Mouse (Mus musculus): ENCODE measurements at regions not wholly inside any gene's neighbourhood (a gene's known extent, or its start where the extent isn't known, plus 50 kb on each side); places are given as distances from the start of the nearest gene placed in this dataset.
A peak's percentile ranks its signal among the peaks of the same experiment; 100 is the strongest.

DNA sequence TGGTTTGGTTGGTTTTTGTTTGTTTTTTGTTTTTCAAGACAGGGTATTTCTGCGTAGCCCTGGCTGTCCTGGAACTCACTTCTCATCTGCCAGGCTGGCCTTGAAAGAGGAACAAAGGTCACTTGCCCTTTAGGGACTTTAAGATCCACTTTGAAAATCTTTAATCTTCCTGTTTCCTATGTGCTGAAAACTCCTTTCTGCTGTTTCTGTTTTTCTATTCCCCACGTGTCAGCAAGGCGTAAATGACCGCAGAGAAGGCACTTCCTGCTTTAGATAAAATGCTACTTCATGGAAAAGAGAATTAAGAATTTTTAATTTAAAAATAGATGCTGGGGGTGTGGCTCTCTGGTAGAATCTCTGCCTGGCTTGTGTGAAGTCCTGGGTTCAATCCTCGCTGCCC, 98.9 kb upstream of the Foxn2 start:
- Histone ChIP-seq H3K4me1 (replicated peaks; ENCODE audit: control insufficient read depth, insufficient read depth, low read length) (no peaks in the 10 kb centered on the region; the same call in 1 of the 2 replicates), H3K4me2 (no peak overlapping the region), H3K27me3 (replicated peaks; ENCODE audit: control insufficient read depth, insufficient read depth, low read length) (no peaks in the 10 kb centered on the region), H3K9me3 (ENCODE audit: control insufficient read depth, low read length) (no peaks in the 10 kb centered on the region), H3K27ac (ENCODE audit: low read depth, low read length) (no peak overlapping the region), H3K4me3 (ENCODE audit: low read depth, low read length) (no peak overlapping the region), H3K9ac (ENCODE audit: low read depth, low read length) (no peak overlapping the region), H3K36me3 (ENCODE audit: control insufficient read depth, insufficient read depth, low read length) (no peaks in the 10 kb centered on the region)
- 49% methylated on average over 5 of the region's 5 CpGs for WGBS
- ATAC-seq (replicated peaks; ENCODE audit: low FRiP score) (no peak), DNase-seq (ENCODE audit: low spot score) (peak; percentile 8)

DNA sequence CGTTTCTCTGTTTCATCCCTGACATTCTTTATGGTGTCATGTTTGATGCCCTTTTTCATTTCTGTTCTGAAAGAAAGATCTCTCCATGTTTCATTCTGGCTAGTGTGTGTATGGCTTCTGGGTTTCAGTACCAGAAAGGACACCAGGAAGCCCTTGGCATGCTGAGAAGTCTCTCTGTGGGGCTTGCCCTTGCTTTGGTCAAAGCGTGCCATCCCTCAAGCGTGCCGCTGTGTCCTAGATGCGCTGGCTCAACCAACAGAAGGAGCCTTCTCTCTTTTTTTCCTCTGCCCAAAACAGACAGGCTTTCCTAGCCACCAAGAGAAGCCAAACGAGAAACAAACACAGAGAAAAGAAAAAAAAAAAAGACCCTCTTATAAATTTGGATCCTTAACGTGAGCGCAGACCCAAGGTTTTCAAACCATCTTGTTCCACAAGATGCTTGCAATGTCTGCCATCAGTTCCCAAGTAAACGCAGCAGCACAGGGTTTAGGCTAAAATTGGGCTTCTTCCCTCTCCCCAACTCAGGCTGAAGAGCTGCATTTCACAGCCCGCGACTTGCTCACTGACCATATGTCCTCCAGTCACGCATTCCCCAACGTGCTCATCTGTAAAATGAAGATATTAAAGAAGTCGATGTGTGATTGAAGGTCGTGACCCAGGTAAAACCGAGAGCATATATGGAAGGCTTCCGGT, 97.3 kb upstream of the Foxn2 start:
- WGBS, result 80% methylated on average over 17 of the region's 17 CpGs

DNA sequence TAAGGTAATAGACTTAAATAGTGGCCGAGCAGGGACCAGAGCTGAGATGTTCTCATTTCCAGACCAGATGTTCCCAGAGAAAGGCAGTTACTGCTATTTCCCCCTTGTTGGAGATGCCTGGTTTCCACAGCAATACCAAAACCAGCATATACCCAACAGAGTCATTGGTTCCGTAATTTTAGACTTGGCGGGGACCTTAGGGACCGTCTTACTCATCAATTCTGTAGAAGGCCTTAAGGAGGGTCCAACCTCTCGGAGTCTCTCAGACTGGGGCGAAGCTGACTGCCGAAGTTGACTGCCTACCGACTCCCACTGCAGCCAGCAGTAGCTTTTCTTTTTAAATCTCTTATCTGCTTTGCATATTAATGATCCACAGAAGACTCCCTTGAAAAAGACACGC, 95.1 kb upstream of the Foxn2 start:
- H3K9ac ChIP-seq (ENCODE audit: low read depth, low read length), result no peak overlapping the region
- no peaks in the 10 kb centered on the region for H3K36me3 ChIP-seq (ENCODE audit: control insufficient read depth, insufficient read depth, low read length)
- no peaks in the 10 kb centered on the region; the same call in 1 of the 2 replicates for H3K4me1 ChIP-seq (replicated peaks; ENCODE audit: control insufficient read depth, insufficient read depth, low read length)
- no peak for ATAC-seq (replicated peaks; ENCODE audit: low FRiP score)
- H3K4me2 ChIP-seq, result no peak overlapping the region
- H3K27ac ChIP-seq (ENCODE audit: low read depth, low read length), result no peak overlapping the region
- DNase-seq (ENCODE audit: low spot score), result peak; percentile 10
- H3K9me3 ChIP-seq (ENCODE audit: control insufficient read depth, low read length), result no peaks in the 10 kb centered on the region
- no peaks in the 10 kb centered on the region for H3K27me3 ChIP-seq (replicated peaks; ENCODE audit: control insufficient read depth, insufficient read depth, low read length)
- WGBS, result 82% methylated on average over 9 of the region's 9 CpGs
- no peak overlapping the region for H3K4me3 ChIP-seq (ENCODE audit: low read depth, low read length)

More for the DNA sequence above, 97.3 kb upstream of the Foxn2 start:
- Histone ChIP-seq H3K36me3 (ENCODE audit: control insufficient read depth, insufficient read depth, low read length) (no peaks in the 10 kb centered on the region), H3K4me2 (no peak overlapping the region), H3K4me3 (ENCODE audit: low read depth, low read length) (no peak overlapping the region), H3K9me3 (ENCODE audit: control insufficient read depth, low read length) (no peaks in the 10 kb centered on the region), H3K9ac (ENCODE audit: low read depth, low read length) (no peak overlapping the region), H3K27ac (ENCODE audit: low read depth, low read length) (no peak overlapping the region), H3K27me3 (replicated peaks; ENCODE audit: control insufficient read depth, insufficient read depth, low read length) (no peaks in the 10 kb centered on the region), H3K4me1 (replicated peaks; ENCODE audit: control insufficient read depth, insufficient read depth, low read length) (no peaks in the 10 kb centered on the region; the same call in 1 of the 2 replicates)
- DNase-seq (ENCODE audit: low spot score) (peak; percentile 22), ATAC-seq (replicated peaks; ENCODE audit: low FRiP score) (no peak)

- WGBS, result 63% methylated on average over 3 of the region's 3 CpGs
- DNase-seq (ENCODE audit: low spot score) (no peak), ATAC-seq (replicated peaks; ENCODE audit: low FRiP score) (no peak)
- Histone ChIP-seq H3K9me3 (ENCODE audit: control insufficient read depth, low read length) (no peaks in the 10 kb centered on the region), H3K27me3 (replicated peaks; ENCODE audit: control insufficient read depth, insufficient read depth, low read length) (no peaks in the 10 kb centered on the region), H3K27ac (ENCODE audit: low read depth, low read length) (no peak overlapping the region), H3K4me1 (replicated peaks; ENCODE audit: control insufficient read depth, insufficient read depth, low read length) (no peaks in the 10 kb centered on the region), H3K4me2 (no peak overlapping the region), H3K9ac (ENCODE audit: low read depth, low read length) (no peak overlapping the region), H3K36me3 (ENCODE audit: control insufficient read depth, insufficient read depth, low read length) (no peaks in the 10 kb centered on the region), H3K4me3 (ENCODE audit: low read depth, low read length) (no peak overlapping the region)
These were observed 93.6 kb upstream of the Foxn2 start for GRCm38 (mm10) chr17:88346896-88347295.

GRCm38 (mm10) chr17:88349825-88350460, 90.6 kb upstream of the Foxn2 start:
- H3K27ac ChIP-seq (ENCODE audit: low read depth, low read length), result no peak overlapping the region
- peaks cover 2% of the 10 kb centered on the region; the same call in 1 of the 2 replicates for H3K9me3 ChIP-seq (ENCODE audit: control insufficient read depth, low read length)
- WGBS, result 85% methylated on average over 5 of the region's 5 CpGs
- H3K4me1 ChIP-seq (replicated peaks; ENCODE audit: control insufficient read depth, insufficient read depth, low read length), result no peaks in the 10 kb centered on the region
- no peak overlapping the region for H3K9ac ChIP-seq (ENCODE audit: low read depth, low read length)
- no peak overlapping the region for H3K4me2 ChIP-seq
- H3K27me3 ChIP-seq (replicated peaks; ENCODE audit: control insufficient read depth, insufficient read depth, low read length), result no peaks in the 10 kb centered on the region
- no peak overlapping the region for H3K4me3 ChIP-seq (ENCODE audit: low read depth, low read length)
- ATAC-seq (replicated peaks; ENCODE audit: low FRiP score), result no peak
- no peaks in the 10 kb centered on the region for H3K36me3 ChIP-seq (ENCODE audit: control insufficient read depth, insufficient read depth, low read length)
- peak; percentile 12 for DNase-seq (ENCODE audit: low spot score)

DNA sequence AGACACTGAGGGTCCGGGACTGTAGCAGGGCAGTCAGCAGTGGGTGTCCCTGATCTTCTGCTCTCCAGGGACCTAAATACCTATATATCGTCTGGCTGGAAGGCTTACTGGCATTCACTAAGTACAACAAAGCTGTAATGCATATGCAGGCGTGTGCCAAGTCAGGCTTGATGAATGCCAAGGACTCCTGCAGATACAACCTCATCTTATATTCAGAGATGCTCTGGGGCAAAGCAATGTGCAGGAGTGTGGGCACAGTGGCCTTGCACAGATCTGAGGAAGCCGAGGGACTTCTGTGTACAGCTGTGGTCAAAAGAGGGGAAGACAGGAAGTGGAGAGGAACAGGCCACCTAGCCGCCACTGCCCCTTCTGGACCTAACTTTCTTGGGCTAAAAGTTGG, 89.5 kb upstream of the Foxn2 start:
- Histone ChIP-seq H3K4me3 (ENCODE audit: low read depth, low read length) (no peak overlapping the region), H3K4me2 (no peak overlapping the region), H3K27ac (ENCODE audit: low read depth, low read length) (no peak overlapping the region), H3K27me3 (replicated peaks; ENCODE audit: control insufficient read depth, insufficient read depth, low read length) (no peaks in the 10 kb centered on the region), H3K9ac (ENCODE audit: low read depth, low read length) (no peak overlapping the region), H3K4me1 (replicated peaks; ENCODE audit: control insufficient read depth, insufficient read depth, low read length) (no peaks in the 10 kb centered on the region), H3K9me3 (ENCODE audit: control insufficient read depth, low read length) (peaks cover 2% of the 10 kb centered on the region; the same call in 1 of the 2 replicates), H3K36me3 (ENCODE audit: control insufficient read depth, insufficient read depth, low read length) (no peaks in the 10 kb centered on the region)
- DNase-seq (ENCODE audit: low spot score) (peak; percentile 10), ATAC-seq (replicated peaks; ENCODE audit: low FRiP score) (no peak)
- WGBS, result 65% methylated on average over 5 of the region's 5 CpGs

GRCm38 (mm10) chr17:88352960-88353359, 87.6 kb upstream of the Foxn2 start:
- ATAC-seq (replicated peaks; ENCODE audit: low FRiP score), result no peak
- Histone ChIP-seq H3K36me3 (ENCODE audit: control insufficient read depth, insufficient read depth, low read length) (no peaks in the 10 kb centered on the region), H3K4me2 (no peak overlapping the region), H3K9me3 (ENCODE audit: control insufficient read depth, low read length) (peaks cover 2% of the 10 kb centered on the region; the same call in 1 of the 2 replicates), H3K27me3 (replicated peaks; ENCODE audit: control insufficient read depth, insufficient read depth, low read length) (no peaks in the 10 kb centered on the region), H3K9ac (ENCODE audit: low read depth, low read length) (no peak overlapping the region), H3K4me3 (ENCODE audit: low read depth, low read length) (no peak overlapping the region), H3K27ac (ENCODE audit: low read depth, low read length) (no peak overlapping the region), H3K4me1 (replicated peaks; ENCODE audit: control insufficient read depth, insufficient read depth, low read length) (no peaks in the 10 kb centered on the region)
- DNase-seq (ENCODE audit: low spot score), result peak; percentile 21

GRCm38 (mm10) chr17:88361161-88361560, 79.3 kb upstream of the Foxn2 start:
- H3K4me1 ChIP-seq (replicated peaks; ENCODE audit: control insufficient read depth, insufficient read depth, low read length), result no peaks in the 10 kb centered on the region
- WGBS, result 66% methylated on average over 2 of the region's 2 CpGs
- no peak overlapping the region for H3K4me2 ChIP-seq

DNA sequence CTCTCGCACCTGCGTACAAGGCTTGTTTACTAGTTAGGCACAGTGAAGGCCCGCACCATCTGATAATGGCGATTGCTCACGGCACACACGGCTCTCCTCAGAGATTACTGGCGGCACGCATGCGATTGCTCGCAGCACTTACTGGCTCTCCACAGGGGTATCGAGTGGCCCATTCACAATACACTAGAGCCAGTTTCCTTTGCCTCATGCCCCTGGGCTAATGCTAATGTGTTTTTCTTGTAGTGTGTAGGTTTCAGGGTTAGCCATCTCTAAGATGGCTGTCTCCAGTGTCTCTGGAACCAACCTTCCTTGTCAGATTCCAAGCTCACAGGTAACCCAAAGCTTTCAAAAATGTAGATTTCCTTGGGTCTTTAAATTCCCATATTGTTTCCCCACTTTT, 78.1 kb upstream of the Foxn2 start:
- Histone ChIP-seq H3K4me1 (replicated peaks; ENCODE audit: control insufficient read depth, insufficient read depth, low read length) (no peaks in the 10 kb centered on the region), H3K9ac (ENCODE audit: low read depth, low read length) (no peak overlapping the region), H3K36me3 (ENCODE audit: control insufficient read depth, insufficient read depth, low read length) (no peaks in the 10 kb centered on the region), H3K27me3 (replicated peaks; ENCODE audit: control insufficient read depth, insufficient read depth, low read length) (no peaks in the 10 kb centered on the region), H3K4me2 (no peak overlapping the region), H3K27ac (ENCODE audit: low read depth, low read length) (no peak overlapping the region), H3K4me3 (ENCODE audit: low read depth, low read length) (no peak overlapping the region), H3K9me3 (ENCODE audit: control insufficient read depth, low read length) (no peaks in the 10 kb centered on the region)
- WGBS, result 89% methylated on average over 11 of the region's 11 CpGs
- ATAC-seq (replicated peaks; ENCODE audit: low FRiP score) (no peak), DNase-seq (ENCODE audit: low spot score) (no peak)

More at GRCm38 (mm10) chr17:88361161-88361560, 79.3 kb upstream of the Foxn2 start:
- Histone ChIP-seq H3K36me3 (ENCODE audit: control insufficient read depth, insufficient read depth, low read length) (no peaks in the 10 kb centered on the region), H3K9ac (ENCODE audit: low read depth, low read length) (no peak overlapping the region), H3K27ac (ENCODE audit: low read depth, low read length) (no peak overlapping the region), H3K27me3 (replicated peaks; ENCODE audit: control insufficient read depth, insufficient read depth, low read length) (no peaks in the 10 kb centered on the region), H3K4me3 (ENCODE audit: low read depth, low read length) (no peak overlapping the region), H3K9me3 (ENCODE audit: control insufficient read depth, low read length) (no peaks in the 10 kb centered on the region)
- ATAC-seq (replicated peaks; ENCODE audit: low FRiP score) (no peak), DNase-seq (ENCODE audit: low spot score) (peak; percentile 5)
